Mouse (Mus musculus) heart, postnatal 0 days (tissue): ENCODE measurements around the gene Usb1. TPM values are rescaled to one million over a fixed set of nuclear protein-coding genes. Genes with fewer than 3 reads are reported as not detected.

Source experiments
- ATAC-seq: fragments of 200-750 bp; cut with Nextera tagmentation; 2 replicates; pipeline ENCODE4 v1.8.0; 2017; ENCODE audit warnings: low read depth, moderate number of reproducible peaks, moderate library complexity; ENCODE audit not compliant: insufficient read depth
- DNase-seq: peaks from one replicate; pipeline ENCODE4 v3.0.0-alpha.2; 2016; ENCODE audit warnings: low spot score
- H3K27ac ChIP-seq: fragments of 300-500 bp; sonication (generic); 2 replicates; pipeline ENCODE4 v1.5.1; 2014; ENCODE audit warnings: low read depth, mild to moderate bottlenecking
- H3K27me3 ChIP-seq: fragments of 300-500 bp; sonication (generic); 2 replicates; pipeline ENCODE4 v1.6.1; 2014; ENCODE audit warnings: low read length, mixed read lengths; ENCODE audit not compliant: control insufficient read depth, insufficient read depth
- H3K36me3 ChIP-seq: fragments of 300-500 bp; sonication (generic); replicated peaks from 2 replicates; pipeline ENCODE4 v1.6.1; 2014; ENCODE audit warnings: low read length, mixed read lengths; ENCODE audit not compliant: control insufficient read depth, insufficient read depth
- H3K4me1 ChIP-seq: fragments of 300-500 bp; sonication (generic); 2 replicates; pipeline ENCODE4 v1.6.1; 2014; ENCODE audit warnings: antibody characterized with exemption; ENCODE audit not compliant: control insufficient read depth, insufficient read depth
- H3K4me2 ChIP-seq: fragments of 300-500 bp; sonication (generic); 2 replicates; pipeline ENCODE4 v1.6.1; 2014; ENCODE audit warnings: low read depth, mild to moderate bottlenecking, low read length, moderate library complexity
- H3K4me3 ChIP-seq: fragments of 300-500 bp; sonication (generic); 2 replicates; pipeline ENCODE4 v1.5.1; 2014; ENCODE audit warnings: low read depth, low read length
- H3K9ac ChIP-seq: fragments of 300-500 bp; sonication (generic); replicated peaks from 2 replicates; pipeline ENCODE4 v1.6.1; 2014; ENCODE audit warnings: low read depth, low read length, mixed read lengths
- H3K9me3 ChIP-seq: fragments of 300-500 bp; sonication (generic); replicated peaks from 2 replicates; pipeline ENCODE4 v1.6.1; 2016; ENCODE audit warnings: low read length; ENCODE audit not compliant: control insufficient read depth
- CTCF ChIP-seq: IDR thresholded peaks from 2 replicates; pipeline ENCODE4 v1.5.1; 2016; ENCODE audit warnings: antibody characterized with exemption, control low read depth, low read depth
- EP300 ChIP-seq: IDR thresholded peaks from 2 replicates; pipeline ENCODE4 v1.6.1; 2016; ENCODE audit warnings: antibody characterized with exemption, low read depth
- WGBS: fragments of 180-500 bp; shearing (Covaris S2); extraction: QIAGEN DNeasy Blood & Tissue Kit; methylation state at CpG from one replicate; pipeline ENCODE4 v1.1.7; 2014; 5-methylcytosine and 5-hydroxymethylcytosine counted together
- polyA plus RNA-seq: library from polyadenylated mRNA; unstranded; fragments of >200 nt; fragmentation: Nextera tagmentation; extraction: Ambion mirVana; gene quantifications from 2 replicates; pipeline ENCODE4 v1.2.1, GENCODE M21; 2015
- total RNA-seq: library from RNA; depleted of rRNA; stranded (reverse); fragments of >200 nt; gene quantifications from 2 replicates; pipeline ENCODE4 v1.2.3, GENCODE M21; 2014; ENCODE audit warnings: low replicate concordance

Gene Usb1
- total and polyA plus RNA-seq, 2 experiments from 2014 or later = 28.8 to 49.0 TPM

- DNase-seq (no peak), ATAC-seq (no peak)
- Histone ChIP-seq H3K4me3 (no peak overlapping the region), H3K9ac (no peak overlapping the region), H3K4me2 (no peak overlapping the region), H3K36me3 (no peaks in the 10 kb centered on the region), H3K9me3 (no peaks in the 10 kb centered on the region), H3K27ac (no peak overlapping the region), H3K27me3 (no peaks in the 10 kb centered on the region), H3K4me1 (peaks cover 10% of the 10 kb centered on the region)
- TF ChIP-seq EP300 (no peak), CTCF (no peak)
- WGBS = 79% methylated on average over 3 of the region's 3 CpGs
Measured at GRCm38 (mm10) chr8:95384501-95384900, 52.4 kb downstream of the Usb1 start.

GRCm38 (mm10) chr8:95386037-95386436 is 54.0 kb downstream of the Usb1 start:
- TF ChIP-seq EP300 (no peak), CTCF (no peak)
- no peak overlapping the region for H3K4me2 ChIP-seq
- H3K9ac ChIP-seq = no peak overlapping the region
- H3K36me3 ChIP-seq = no peaks in the 10 kb centered on the region
- peaks cover 6% of the 10 kb centered on the region for H3K4me1 ChIP-seq
- ATAC-seq (no peak), DNase-seq (no peak)
- no peaks in the 10 kb centered on the region for H3K27me3 ChIP-seq
- H3K27ac ChIP-seq = no peak overlapping the region
- WGBS = 42% methylated on average over 5 of the region's 5 CpGs
- H3K4me3 ChIP-seq = no peak overlapping the region
- no peaks in the 10 kb centered on the region for H3K9me3 ChIP-seq

GRCm38 (mm10) chr8:95387221-95387620 is 55.1 kb downstream of the Usb1 start:
- no peak for DNase-seq
- H3K27me3 ChIP-seq = no peaks in the 10 kb centered on the region
- peaks cover 1% of the 10 kb centered on the region; the same call in 1 of the 2 replicates for H3K4me1 ChIP-seq
- H3K9me3 ChIP-seq = no peaks in the 10 kb centered on the region
- H3K4me3 ChIP-seq = no peak overlapping the region
- WGBS = 91% methylated on average over 10 of the region's 10 CpGs
- no peak overlapping the region for H3K9ac ChIP-seq
- H3K4me2 ChIP-seq = no peak overlapping the region
- H3K36me3 ChIP-seq = no peaks in the 10 kb centered on the region
- ATAC-seq = no peak
- no peak overlapping the region for H3K27ac ChIP-seq
- TF ChIP-seq EP300 = no peak
- TF ChIP-seq CTCF = no peak

GRCm38 (mm10) chr8:95387936-95388335 is 55.9 kb downstream of the Usb1 start:
- no peak overlapping the region for H3K4me2 ChIP-seq
- no peaks in the 10 kb centered on the region for H3K27me3 ChIP-seq
- DNase-seq (no peak), ATAC-seq (no peak)
- TF ChIP-seq EP300 (no peak), CTCF (no peak)
- H3K9ac ChIP-seq = no peak overlapping the region
- H3K36me3 ChIP-seq = no peaks in the 10 kb centered on the region
- H3K4me3 ChIP-seq = no peak overlapping the region
- H3K4me1 ChIP-seq = no peaks in the 10 kb centered on the region
- no peak overlapping the region for H3K27ac ChIP-seq
- 86% methylated on average over 7 of the region's 7 CpGs for WGBS
- H3K9me3 ChIP-seq = no peaks in the 10 kb centered on the region

- no peak for ATAC-seq
- 45% methylated on average over 4 of the region's 4 CpGs for WGBS
Measured at GRCm38 (mm10) chr8:95390312-95390711, 58.2 kb downstream of the Usb1 start.

GRCm38 (mm10) chr8:95391101-95391500 is 59.0 kb downstream of the Usb1 start:
- H3K27me3 ChIP-seq = no peaks in the 10 kb centered on the region
- DNase-seq (no peak), ATAC-seq (no peak)
- no peak overlapping the region for H3K4me2 ChIP-seq
- no peak overlapping the region for H3K4me3 ChIP-seq
- peak overlapping the region; percentile 79; the same call in 1 of the 2 replicates for H3K27ac ChIP-seq
- H3K36me3 ChIP-seq = no peaks in the 10 kb centered on the region
- peaks cover 13% of the 10 kb centered on the region for H3K4me1 ChIP-seq
- H3K9ac ChIP-seq = no peak overlapping the region
- TF ChIP-seq EP300 (no peak), CTCF (no peak)
- no peaks in the 10 kb centered on the region for H3K9me3 ChIP-seq
- WGBS = 69% methylated on average over 7 of the region's 7 CpGs

More at GRCm38 (mm10) chr8:95390312-95390711, 58.2 kb downstream of the Usb1 start:
- Histone ChIP-seq H3K4me2 (no peak overlapping the region), H3K4me3 (no peak overlapping the region), H3K4me1 (peaks cover 6% of the 10 kb centered on the region), H3K9ac (no peak overlapping the region), H3K27ac (no peak overlapping the region), H3K27me3 (no peaks in the 10 kb centered on the region), H3K9me3 (no peaks in the 10 kb centered on the region), H3K36me3 (no peaks in the 10 kb centered on the region)
- no peak for DNase-seq
- TF ChIP-seq EP300 = no peak
- TF ChIP-seq CTCF = no peak
